Mouse (Mus musculus): ENCODE data around the gene Prex1. TPM values are rescaled to one million over a fixed set of nuclear protein-coding genes. Genes with fewer than 3 reads are reported as not detected.

Prex1 gene
- total and polyA plus RNA-seq, 3 experiments, result 5.5 to 19.5 (median 18.5) TPM

- Histone ChIP-seq H3K27me3 (replicated peaks) (no peaks in the 10 kb centered on the region), H3K4me2 (ENCODE audit: insufficient read depth, low read depth, poor library complexity, severe bottlenecking) (no peak overlapping the region), H3K9ac (ENCODE audit: insufficient read depth, low read depth) (no peak overlapping the region), H3K4me1 (ENCODE audit: control insufficient read depth in 1 of 2, insufficient read depth in 2 of 2) (peaks cover 0 to 11% of the 10 kb centered on the region in 2 experiments; a peak in 1 of 4 replicates), H3K27ac (ENCODE audit: insufficient read depth, low read depth) (no peak overlapping the region), H3K79me2 (replicated peaks; ENCODE audit: control insufficient read depth, extremely low read depth, insufficient read depth, poor library complexity, severe bottlenecking) (no peaks in the 10 kb centered on the region), H3K9me3 (replicated peaks; ENCODE audit: low read length) (no peaks in the 10 kb centered on the region), H3K4me3 (replicated peaks in 1 of 3; ENCODE audit: low read depth in 2 of 3, low read length in 2 of 3, poor library complexity in 1 of 3) (no peak overlapping the region), H3K36me3 (replicated peaks in 1 of 2; ENCODE audit: control insufficient read depth in 1 of 2, insufficient read depth in 1 of 2, low read length in 1 of 2) (peaks cover 46 to 98% of the 10 kb centered on the region in 2 experiments)
- dilution Hi-C loops (cut with MboI; ENCODE audit: extremely low pct_ligation_motif_present, extremely low pct_unique_long_range_greater_than_20kb, low sequenced_read_pairs), result no loop called here
- TF ChIP-seq NELFE (IDR thresholded peaks at IDR 0.05; ENCODE audit: low read depth, low read length) (no peak), JUN (IDR thresholded peaks at IDR 0.05; ENCODE audit: insufficient read depth, low read depth, low read length) (no peak)
- in situ Hi-C loops (cut with MboI; ENCODE audit: low pct_ligation_motif_present, low pct_unique_long_range_greater_than_20kb, low sequenced_read_pairs), result loop anchor here (25.0 kb wide), 1 partner anchor 236 kb away; no protein-coding TSS in a partner anchor
- no peak for DNase-seq (ENCODE audit: extremely low read depth)
These were observed 140.0 kb downstream of the Prex1 start for GRCm38 (mm10) chr2:166573621-166574020.

GRCm38 (mm10) chr2:166572297-166572696 is 141.3 kb downstream of the Prex1 start:
- Histone ChIP-seq H3K4me1 (ENCODE audit: control insufficient read depth in 1 of 2, insufficient read depth in 2 of 2) (peaks cover 0 to 7% of the 10 kb centered on the region in 2 experiments; a peak in 1 of 4 replicates), H3K9me3 (replicated peaks; ENCODE audit: low read length) (no peaks in the 10 kb centered on the region), H3K4me2 (ENCODE audit: insufficient read depth, low read depth, poor library complexity, severe bottlenecking) (no peak overlapping the region), H3K36me3 (replicated peaks in 1 of 2; ENCODE audit: control insufficient read depth in 1 of 2, insufficient read depth in 1 of 2, low read length in 1 of 2) (peaks cover 52 to 98% of the 10 kb centered on the region in 2 experiments), H3K27ac (ENCODE audit: insufficient read depth, low read depth) (no peak overlapping the region), H3K9ac (ENCODE audit: insufficient read depth, low read depth) (no peak overlapping the region), H3K79me2 (replicated peaks; ENCODE audit: control insufficient read depth, extremely low read depth, insufficient read depth, poor library complexity, severe bottlenecking) (no peaks in the 10 kb centered on the region), H3K27me3 (replicated peaks) (no peaks in the 10 kb centered on the region), H3K4me3 (replicated peaks in 1 of 3; ENCODE audit: low read depth in 2 of 3, low read length in 2 of 3, poor library complexity in 1 of 3) (no peak overlapping the region)
- no peak for TF ChIP-seq BHLHE40 (IDR thresholded peaks at IDR 0.05; ENCODE audit: low read depth, low read length)
- no peak for TF ChIP-seq USF1 (IDR thresholded peaks at IDR 0.05; ENCODE audit: low read depth, low read length)
- no peak for TF ChIP-seq ZKSCAN1 (IDR thresholded peaks at IDR 0.05; ENCODE audit: borderline replicate concordance, low read depth, low read length)
- TF ChIP-seq TBP (conservative IDR thresholded peaks at IDR 0.05; ENCODE audit: low read depth, low read length), result no peak
- TF ChIP-seq MAZ (IDR thresholded peaks at IDR 0.05; ENCODE audit: low read depth, low read length), result no peak
- no peak for TF ChIP-seq MYC (IDR thresholded peaks at IDR 0.05; ENCODE audit: low read depth, low read length)
- no peak for TF ChIP-seq NELFE (IDR thresholded peaks at IDR 0.05; ENCODE audit: low read depth, low read length)
- no peak for TF ChIP-seq JUND (conservative IDR thresholded peaks at IDR 0.05; ENCODE audit: low read depth, low read length)
- TF ChIP-seq NRF1 (IDR thresholded peaks at IDR 0.05; ENCODE audit: low read depth, low read length), result no peak
- no peak for TF ChIP-seq RCOR1 (conservative IDR thresholded peaks at IDR 0.05; ENCODE audit: low read depth, low read length)
- TF ChIP-seq UBTF (IDR thresholded peaks at IDR 0.05; ENCODE audit: low read depth, low read length), result no peak
- TF ChIP-seq PAX5 (IDR thresholded peaks at IDR 0.05; ENCODE audit: low read length), result no peak
- dilution Hi-C loops (cut with MboI; ENCODE audit: extremely low pct_ligation_motif_present, extremely low pct_unique_long_range_greater_than_20kb, low sequenced_read_pairs) (no loop called here), in situ Hi-C loops (cut with MboI; ENCODE audit: low pct_ligation_motif_present, low pct_unique_long_range_greater_than_20kb, low sequenced_read_pairs) (loop anchor here (25.0 kb wide), 1 partner anchor 235 kb away; no protein-coding TSS in a partner anchor)
- no peak for DNase-seq (ENCODE audit: extremely low read depth)

GRCm38 (mm10) chr2:166569182-166569581 is 144.4 kb downstream of the Prex1 start:
- in situ Hi-C loops (cut with MboI; ENCODE audit: low pct_ligation_motif_present, low pct_unique_long_range_greater_than_20kb, low sequenced_read_pairs), result loop anchor here (25.0 kb wide), 1 partner anchor 232 kb away; no protein-coding TSS in a partner anchor
- no peak overlapping the region for H3K4me3 ChIP-seq (replicated peaks in 1 of 3; ENCODE audit: low read depth in 2 of 3, low read length in 2 of 3, poor library complexity in 1 of 3)

More at GRCm38 (mm10) chr2:166569182-166569581, 144.4 kb downstream of the Prex1 start:
- Histone ChIP-seq H3K4me2 (ENCODE audit: insufficient read depth, low read depth, poor library complexity, severe bottlenecking) (no peak overlapping the region), H3K36me3 (replicated peaks in 1 of 2; ENCODE audit: control insufficient read depth in 1 of 2, insufficient read depth in 1 of 2, low read length in 1 of 2) (peaks cover 48 to 88% of the 10 kb centered on the region in 2 experiments), H3K9ac (ENCODE audit: insufficient read depth, low read depth) (no peak overlapping the region), H3K27me3 (replicated peaks) (no peaks in the 10 kb centered on the region), H3K79me2 (replicated peaks; ENCODE audit: control insufficient read depth, extremely low read depth, insufficient read depth, poor library complexity, severe bottlenecking) (no peaks in the 10 kb centered on the region), H3K9me3 (replicated peaks; ENCODE audit: low read length) (no peaks in the 10 kb centered on the region), H3K27ac (ENCODE audit: insufficient read depth, low read depth) (no peak overlapping the region), H3K4me1 (ENCODE audit: control insufficient read depth in 1 of 2, insufficient read depth in 2 of 2) (no peaks in the 10 kb centered on the region)
- no peak for TF ChIP-seq NELFE (IDR thresholded peaks at IDR 0.05; ENCODE audit: low read depth, low read length)
- TF ChIP-seq ZKSCAN1 (IDR thresholded peaks at IDR 0.05; ENCODE audit: borderline replicate concordance, low read depth, low read length), result no peak
- TF ChIP-seq TBP (conservative IDR thresholded peaks at IDR 0.05; ENCODE audit: low read depth, low read length), result no peak
- DNase-seq (ENCODE audit: extremely low read depth), result no peak
- dilution Hi-C loops (cut with MboI; ENCODE audit: extremely low pct_ligation_motif_present, extremely low pct_unique_long_range_greater_than_20kb, low sequenced_read_pairs), result no loop called here
